Mouse (Mus musculus): ENCODE measurements around the gene Erf. TPM values are rescaled to one million over a fixed set of nuclear protein-coding genes. Genes with fewer than 3 reads are reported as not detected.

Erf gene
- polyA plus RNA-seq, 1 experiment from 2014 or later = 4.6 TPM

GRCm38 (mm10) chr7:25279861-25280791 is 29.6 kb upstream of the Erf start:
- Histone ChIP-seq H3K27me3 (no peaks in the 10 kb centered on the region), H3K9me3 (replicated peaks) (no peaks in the 10 kb centered on the region), H3K4me1 (replicated peaks) (peaks cover 91% of the 10 kb centered on the region), H3K4me2 (peak overlapping the region; percentile 98), H3K27ac (replicated peaks) (peak overlapping the region; percentile 96), H3K4me3 (replicated peaks) (peak overlapping the region; percentile 68), H3K9ac (peak overlapping the region; percentile 79), H3K36me3 (replicated peaks) (peaks cover 7% of the 10 kb centered on the region)
- WGBS (ENCODE audit: insufficient replicate concordance) = 2% methylated on average over 6 of the region's 6 CpGs
- no peak for ATAC-seq (ENCODE audit: insufficient read depth)

GRCm38 (mm10) chr7:25279076-25279860 is 28.7 kb upstream of the Erf start:
- H3K4me1 ChIP-seq (replicated peaks) = peaks cover 91% of the 10 kb centered on the region
- H3K4me2 ChIP-seq = peak overlapping the region; percentile 98
- under 1% methylated on average over 48 of the region's 49 CpGs for WGBS (ENCODE audit: insufficient replicate concordance)
- H3K9me3 ChIP-seq (replicated peaks) = no peaks in the 10 kb centered on the region
- H3K36me3 ChIP-seq (replicated peaks) = no peaks in the 10 kb centered on the region
- H3K27ac ChIP-seq (replicated peaks) = peak overlapping the region; percentile 96
- H3K4me3 ChIP-seq (replicated peaks) = peak overlapping the region; percentile 68
- peak; percentile 45 for ATAC-seq (ENCODE audit: insufficient read depth)
- no peaks in the 10 kb centered on the region for H3K27me3 ChIP-seq
- peak overlapping the region; percentile 79 for H3K9ac ChIP-seq

- no peaks in the 10 kb centered on the region; the same call in 1 of the 2 replicates for H3K36me3 ChIP-seq (replicated peaks)
- H3K4me3 ChIP-seq (replicated peaks) = peak overlapping the region; percentile 68
- 1% methylated on average over 57 of the region's 60 CpGs for WGBS (ENCODE audit: insufficient replicate concordance)
- peak overlapping the region; percentile 98 for H3K4me2 ChIP-seq
- H3K9me3 ChIP-seq (replicated peaks) = no peaks in the 10 kb centered on the region
- peak overlapping the region; percentile 96 for H3K27ac ChIP-seq (replicated peaks)
- no peaks in the 10 kb centered on the region for H3K27me3 ChIP-seq
- peak; percentile 60 for ATAC-seq (ENCODE audit: insufficient read depth)
- H3K4me1 ChIP-seq (replicated peaks) = peaks cover 91% of the 10 kb centered on the region
- H3K9ac ChIP-seq = peak overlapping the region; percentile 79
Measured at GRCm38 (mm10) chr7:25278341-25279075, 27.9 kb upstream of the Erf start.

GRCm38 (mm10) chr7:25277998-25278340 is 27.4 kb upstream of the Erf start:
- Histone ChIP-seq H3K4me1 (replicated peaks) (peaks cover 91% of the 10 kb centered on the region), H3K36me3 (replicated peaks) (peaks cover 3% of the 10 kb centered on the region; the same call in 1 of the 2 replicates), H3K27ac (replicated peaks) (peak overlapping the region; percentile 96), H3K9me3 (replicated peaks) (no peaks in the 10 kb centered on the region), H3K4me2 (peak overlapping the region; percentile 98), H3K9ac (peak overlapping the region; percentile 79), H3K27me3 (no peaks in the 10 kb centered on the region), H3K4me3 (replicated peaks) (peak overlapping the region; percentile 68)
- ATAC-seq (ENCODE audit: insufficient read depth) = no peak
- 11% methylated on average over 4 of the region's 4 CpGs for WGBS (ENCODE audit: insufficient replicate concordance)

- peak overlapping the region; percentile 68; the same call in 1 of the 2 replicates for H3K4me3 ChIP-seq (replicated peaks)
- peak overlapping the region; percentile 79; the same call in 1 of the 2 replicates for H3K9ac ChIP-seq
- H3K4me2 ChIP-seq = peak overlapping the region; percentile 98
- peaks cover 9% of the 10 kb centered on the region for H3K36me3 ChIP-seq (replicated peaks)
- peak overlapping the region; percentile 96 for H3K27ac ChIP-seq (replicated peaks)
- H3K9me3 ChIP-seq (replicated peaks) = no peaks in the 10 kb centered on the region
- WGBS (ENCODE audit: insufficient replicate concordance) = 76% methylated on average over 4 of the region's 4 CpGs
- H3K27me3 ChIP-seq = no peaks in the 10 kb centered on the region
- ATAC-seq (ENCODE audit: insufficient read depth) = no peak
- H3K4me1 ChIP-seq (replicated peaks) = peaks cover 92% of the 10 kb centered on the region
Measured at GRCm38 (mm10) chr7:25277405-25277804, 26.8 kb upstream of the Erf start.

GRCm38 (mm10) chr7:25275555-25276298 is 25.2 kb upstream of the Erf start:
- 64% methylated on average over 9 of the region's 9 CpGs for WGBS (ENCODE audit: insufficient replicate concordance)
- ATAC-seq (ENCODE audit: insufficient read depth) = no peak
- Histone ChIP-seq H3K4me1 (replicated peaks) (peaks cover 96% of the 10 kb centered on the region), H3K9me3 (replicated peaks) (no peaks in the 10 kb centered on the region), H3K27ac (replicated peaks) (peak overlapping the region; percentile 96), H3K4me3 (replicated peaks) (no peak overlapping the region), H3K4me2 (peak overlapping the region; percentile 16), H3K36me3 (replicated peaks) (peaks cover 26% of the 10 kb centered on the region), H3K27me3 (no peaks in the 10 kb centered on the region), H3K9ac (peak overlapping the region; percentile 17; the same call in 1 of the 2 replicates)

- ATAC-seq (ENCODE audit: insufficient read depth) = no peak
- 84% methylated on average over 3 of the region's 3 CpGs for WGBS (ENCODE audit: insufficient replicate concordance)
- Histone ChIP-seq H3K27me3 (no peaks in the 10 kb centered on the region), H3K4me2 (peak overlapping the region; percentile 71), H3K4me1 (replicated peaks) (peaks cover 96% of the 10 kb centered on the region), H3K4me3 (replicated peaks) (no peak overlapping the region), H3K27ac (replicated peaks) (peak overlapping the region; percentile 96), H3K9me3 (replicated peaks) (no peaks in the 10 kb centered on the region), H3K9ac (peak overlapping the region; percentile 57; the same call in 1 of the 2 replicates), H3K36me3 (replicated peaks) (peaks cover 26% of the 10 kb centered on the region)
Measured at GRCm38 (mm10) chr7:25274996-25275395, 24.4 kb upstream of the Erf start.

- Histone ChIP-seq H3K4me3 (replicated peaks) (no peak overlapping the region), H3K4me2 (peak overlapping the region; percentile 71), H3K36me3 (replicated peaks) (peaks cover 26% of the 10 kb centered on the region), H3K27me3 (no peaks in the 10 kb centered on the region), H3K27ac (replicated peaks) (peak overlapping the region; percentile 96), H3K9ac (peak overlapping the region; percentile 57; the same call in 1 of the 2 replicates), H3K9me3 (replicated peaks) (no peaks in the 10 kb centered on the region), H3K4me1 (replicated peaks) (peaks cover 96% of the 10 kb centered on the region)
- ATAC-seq (ENCODE audit: insufficient read depth) = no peak
- WGBS (ENCODE audit: insufficient replicate concordance) = 25% methylated on average over 5 of the region's 5 CpGs
Measured at GRCm38 (mm10) chr7:25274571-25274970, 24.0 kb upstream of the Erf start.

- WGBS (ENCODE audit: insufficient replicate concordance) = 63% methylated on average over 22 of the region's 22 CpGs
- Histone ChIP-seq H3K36me3 (replicated peaks) (peaks cover 26% of the 10 kb centered on the region), H3K4me1 (replicated peaks) (peaks cover 98% of the 10 kb centered on the region), H3K9me3 (replicated peaks) (no peaks in the 10 kb centered on the region), H3K9ac (peak overlapping the region; percentile 57), H3K4me3 (replicated peaks) (peak overlapping the region; percentile 41), H3K27ac (replicated peaks) (peak overlapping the region; percentile 96), H3K4me2 (peak overlapping the region; percentile 71), H3K27me3 (no peaks in the 10 kb centered on the region)
- peak; percentile 72 for ATAC-seq (ENCODE audit: insufficient read depth)
Measured at GRCm38 (mm10) chr7:25273259-25274241, 23.0 kb upstream of the Erf start.

All from liver, embryonic 15.5 days (tissue).